Mouse (Mus musculus) lung, embryonic 14.5 days (tissue): ENCODE data around the gene Zfp986. TPM values are rescaled to one million over a fixed set of nuclear protein-coding genes. Genes with fewer than 3 reads are reported as not detected.
"Not testable (repeated sequence)": the region's sequence is repeated elsewhere in the genome, so short reads cannot be mapped to it uniquely, and the experiment has no call there.

ENCODE experiments used
- ATAC-seq: fragments of 200-750 bp; cut with Nextera tagmentation; 2 replicates; pipeline ENCODE4 v1.8.0; 2017; ENCODE audit warnings: mild to moderate bottlenecking, moderate TSS enrichment, moderate library complexity; ENCODE audit not compliant: insufficient read depth
- DNase-seq: peaks from one replicate; pipeline ENCODE4 v3.0.0-alpha.2; 2015
- H3K27ac ChIP-seq: fragments of 300-500 bp; sonication (generic); 2 replicates; pipeline ENCODE4 v1.5.1; 2014; ENCODE audit warnings: low read depth, mild to moderate bottlenecking, moderate library complexity
- H3K27me3 ChIP-seq: fragments of 300-500 bp; sonication (generic); 2 replicates; pipeline ENCODE4 v1.6.1; 2014; ENCODE audit warnings: low read length, control low read depth; ENCODE audit not compliant: insufficient read depth
- H3K36me3 ChIP-seq: fragments of 300-500 bp; sonication (generic); 2 replicates; pipeline ENCODE4 v1.6.1; 2014; ENCODE audit warnings: control low read depth; ENCODE audit not compliant: insufficient read depth
- H3K4me1 ChIP-seq: fragments of 300-500 bp; sonication (generic); 2 replicates; pipeline ENCODE4 v1.6.1; 2014; ENCODE audit warnings: antibody characterized with exemption, control low read depth; ENCODE audit not compliant: insufficient read depth
- H3K4me2 ChIP-seq: fragments of 300-500 bp; sonication (generic); 2 replicates; pipeline ENCODE4 v1.6.1; 2014; ENCODE audit warnings: mild to moderate bottlenecking
- H3K4me3 ChIP-seq: fragments of 300-500 bp; sonication (generic); 2 replicates; pipeline ENCODE4 v1.5.1; 2014; ENCODE audit warnings: low read depth, low read length
- H3K9ac ChIP-seq: fragments of 300-500 bp; sonication (generic); 2 replicates; pipeline ENCODE4 v1.6.1; 2014
- H3K9me3 ChIP-seq: fragments of 300-500 bp; sonication (generic); 2 replicates; pipeline ENCODE4 v1.6.1; 2016; ENCODE audit warnings: low read depth, low read length, control low read depth
- WGBS: fragments of 180-500 bp; shearing (Covaris S2); extraction: QIAGEN DNeasy Blood & Tissue Kit; methylation state at CpG from one replicate; pipeline ENCODE4 v1.1.7; 2014; 5-methylcytosine and 5-hydroxymethylcytosine counted together
- polyA plus RNA-seq: library from polyadenylated mRNA; unstranded; fragments of >200 nt; fragmentation: Nextera tagmentation; extraction: Ambion mirVana; gene quantifications from 2 replicates; pipeline ENCODE4 v1.2.1, GENCODE M21; 2014

Zfp986 gene
- polyA plus RNA-seq, 1 experiment from 2014 or later, result not detected

DNA sequence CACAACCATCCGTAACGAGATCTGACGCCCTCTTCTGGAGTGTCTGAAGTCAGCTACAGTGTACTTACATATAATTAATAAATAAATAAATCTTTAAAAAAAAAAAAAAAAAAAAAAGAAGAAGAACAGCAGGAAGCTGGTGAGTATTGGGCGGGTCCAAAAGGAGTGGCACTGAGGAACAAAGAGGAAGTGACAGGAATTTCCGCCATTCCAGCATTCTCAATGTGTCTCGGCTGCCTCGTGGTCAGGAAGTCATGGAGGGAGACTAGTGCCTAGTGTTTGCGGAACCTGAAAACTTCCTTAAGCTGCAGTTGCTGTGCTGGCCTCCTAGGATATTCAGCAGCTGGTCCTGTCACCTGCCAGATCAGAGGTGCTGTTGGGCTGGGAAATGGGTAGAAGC, 4.7 kb upstream of the Zfp986 start:
- WGBS, result 80% methylated on average over 5 of the region's 8 CpGs
- ATAC-seq, H3K4me3 ChIP-seq, H3K36me3 ChIP-seq, H3K9ac ChIP-seq, H3K27ac ChIP-seq, H3K9me3 ChIP-seq, H3K4me1 ChIP-seq, H3K27me3 ChIP-seq, H3K4me2 ChIP-seq, DNase-seq: not testable (repeated sequence)

Other genes with a start within 250 kb of the Zfp986 start
- not detected in 2 replicates for gene Zfp980, start 198.1 kb upstream of the Zfp986 start, polyA plus RNA-seq
- gene Zfp987, start 228.5 kb downstream of the Zfp986 start, polyA plus RNA-seq, result 0.09 and 0.15 TPM in 2 replicates